In the genomic region with DNA sequence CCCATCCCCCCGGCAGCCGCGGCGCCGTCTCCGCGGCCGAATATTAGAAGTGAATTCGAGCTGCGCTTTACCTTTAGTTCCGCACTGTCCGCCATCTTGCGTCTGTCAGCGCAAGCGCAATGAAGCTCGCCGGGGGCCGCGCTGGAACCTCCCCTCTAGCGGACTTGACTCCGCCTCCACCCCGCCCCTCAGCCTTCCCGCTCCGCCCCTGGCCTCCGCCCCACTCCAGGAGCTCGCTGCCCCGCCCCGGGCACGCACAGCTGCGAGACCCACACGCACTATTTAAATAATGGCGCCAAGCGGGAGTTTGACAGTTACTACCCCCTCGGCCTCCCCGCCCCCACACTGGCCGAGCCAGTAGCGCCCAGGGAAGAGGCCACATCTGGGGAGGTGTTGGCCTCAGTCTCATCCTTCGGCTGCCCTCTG, we compare ENCODE assay signal across 8 mouse cellular contexts. TPM values are rescaled to one million over a fixed set of nuclear protein-coding genes. Genes with fewer than 3 reads are reported as not detected.
DNase-seq lines count a peak whose midpoint lies in the region; ATAC-seq lines count a peak whose summit lies in the region.

No protein-coding gene starts in this region.

- WGBS in heart, embryonic 14.5 days: 1% methylated on average over 38 of the region's 38 CpGs
- WGBS in liver, embryonic 13.5 days (ENCODE audit: insufficient replicate concordance): under 1% methylated on average over 38 of the region's 38 CpGs
- 1% methylated on average over 38 of the region's 38 CpGs for WGBS in stomach, embryonic 16.5 days

- peak overlapping the region; percentile 91 for H3K4me2 ChIP-seq in heart, embryonic 14.5 days (ENCODE audit: low read length)
- peak overlapping the region; percentile 95 for H3K4me2 ChIP-seq in liver, embryonic 13.5 days
- peak overlapping the region; percentile 61 for H3K4me2 ChIP-seq in stomach, embryonic 16.5 days (ENCODE audit: low read depth, low read length)

- peak overlapping the region; percentile 96 to 98 for H3K4me3 ChIP-seq in heart, embryonic 14.5 days (ENCODE audit: control insufficient read depth in 1 of 2, insufficient read depth in 1 of 2, low read depth in 1 of 2, low read length in 2 of 2)
- peak overlapping the region; percentile 83 for H3K4me3 ChIP-seq in liver, embryonic 13.5 days (replicated peaks)
- H3K4me3 ChIP-seq in stomach, embryonic 16.5 days (replicated peaks; ENCODE audit: low read length): peak overlapping the region; percentile 99

- peak; percentile 89 for ATAC-seq in CD4-positive, CD25-positive, alpha-beta regulatory T cell, adult 4 months
- peak; percentile 94 for ATAC-seq in heart, embryonic 14.5 days (ENCODE audit: insufficient number of reproducible peaks, insufficient read depth, low FRiP score, low read depth)
- peak; percentile 95 for ATAC-seq in liver, embryonic 13.5 days (ENCODE audit: low read depth)
- ATAC-seq in stomach, embryonic 16.5 days (ENCODE audit: insufficient read depth, low FRiP score): peak; percentile 97

- H3K9me3 ChIP-seq in heart, embryonic 14.5 days (ENCODE audit: control insufficient read depth, low read length): no peaks in the 10 kb centered on the region
- H3K9me3 ChIP-seq in liver, embryonic 13.5 days (replicated peaks): no peaks in the 10 kb centered on the region
- no peaks in the 10 kb centered on the region for H3K9me3 ChIP-seq in stomach, embryonic 16.5 days (replicated peaks; ENCODE audit: control insufficient read depth, low read length)

- peak overlapping the region; percentile 92 to 98 for H3K27ac ChIP-seq in heart, embryonic 14.5 days (replicated peaks in 1 of 2; ENCODE audit: control insufficient read depth in 1 of 2, insufficient read depth in 1 of 2, low read depth in 2 of 2, low read length in 2 of 2)
- H3K27ac ChIP-seq in liver, embryonic 13.5 days: peak overlapping the region; percentile 86
- peak overlapping the region; percentile 97 for H3K27ac ChIP-seq in stomach, embryonic 16.5 days (ENCODE audit: low read length)

- H3K4me1 ChIP-seq in heart, embryonic 14.5 days (ENCODE audit: control insufficient read depth in 2 of 2, insufficient read depth in 2 of 2, low read length in 2 of 2): peaks cover 0 to 20% of the 10 kb centered on the region in 2 experiments
- H3K4me1 ChIP-seq in liver, embryonic 13.5 days (replicated peaks): peaks cover 46% of the 10 kb centered on the region
- H3K4me1 ChIP-seq in stomach, embryonic 16.5 days (ENCODE audit: control insufficient read depth, insufficient read depth, low read length): peaks cover 22% of the 10 kb centered on the region

- H3K27me3 ChIP-seq in heart, embryonic 14.5 days (ENCODE audit: control insufficient read depth, insufficient read depth, low read length): no peaks in the 10 kb centered on the region
- H3K27me3 ChIP-seq in liver, embryonic 13.5 days: no peaks in the 10 kb centered on the region
- H3K27me3 ChIP-seq in stomach, embryonic 16.5 days (ENCODE audit: control insufficient read depth, insufficient read depth, low read length): no peaks in the 10 kb centered on the region

- H3K9ac ChIP-seq in heart, embryonic 14.5 days (ENCODE audit: low read length): peak overlapping the region; percentile 95
- H3K9ac ChIP-seq in liver, embryonic 13.5 days: peak overlapping the region; percentile 94
- peak overlapping the region; percentile 96 for H3K9ac ChIP-seq in stomach, embryonic 16.5 days (ENCODE audit: low read length)

- no peaks in the 10 kb centered on the region for H3K36me3 ChIP-seq in heart, embryonic 14.5 days (ENCODE audit: control insufficient read depth, insufficient read depth, low read length)
- H3K36me3 ChIP-seq in liver, embryonic 13.5 days: no peaks in the 10 kb centered on the region
- no peaks in the 10 kb centered on the region for H3K36me3 ChIP-seq in stomach, embryonic 16.5 days (ENCODE audit: control insufficient read depth, insufficient read depth, low read length)

- DNase-seq in c-Kit-negative CD71-positive TER-119-positive erythroid progenitor cells, embryonic 14.5 days (ENCODE audit: low read depth, low spot score): peak; percentile 94
- peak; percentile 83 for DNase-seq in fibroblast of lung, adult 2 months (ENCODE audit: low read depth)
- peak; percentile 98 for DNase-seq in kidney, postnatal 14 days
- peak; percentile 96 for DNase-seq in liver, embryonic 13.5 days
- DNase-seq in neural tube, embryonic 10.5 days (ENCODE audit: extremely low spot score, low spot score): peak; percentile 99

RNA-seq across cellular contexts. Expression of gene Pias1, which starts 6.9 kb away (rescaled TPM):
- polyA plus RNA-seq in CD4-positive, CD25-positive, alpha-beta regulatory T cell, adult 4 months (2017; shearing (Covaris generic)): 100 to 1,000 TPM; 160 to 181 TPM
- polyA plus RNA-seq in heart, embryonic 14.5 days (2014; fragmentation: Nextera tagmentation; extraction: Ambion mirVana): 42.7 and 44.9 TPM in 2 replicates
- 25.6 and 30.6 TPM in 2 replicates for polyA plus RNA-seq in liver, embryonic 13.5 days (2015; fragmentation: Nextera tagmentation; extraction: Ambion mirVana)
- polyA plus RNA-seq in stomach, embryonic 16.5 days (2015; fragmentation: Nextera tagmentation; extraction: Ambion mirVana): 51.7 and 53.8 TPM in 2 replicates

Comparison
In these comparisons a context has a peak if more than half of its experiments do, and no peak if none do; other contexts are left out.
1. Peak in every context shown above with its lines: DNase-seq, ATAC-seq, H3K4me3 ChIP-seq and H3K27ac ChIP-seq.